Mouse (Mus musculus) G1E-ER4 (cell line): ENCODE measurements around the gene Gm10645. TPM values are rescaled to one million over a fixed set of nuclear protein-coding genes. Genes with fewer than 3 reads are reported as not detected.

Source experiments
- GATA1 ChIP-seq: IDR thresholded peaks from one replicate; pipeline ENCODE4 v1.8.0; 2012; ENCODE audit warnings: low read length, inconsistent platforms
- polyA plus RNA-seq: library from polyadenylated mRNA; stranded (reverse); fragments of >175 nt; gene quantifications from 2 replicates; pipeline ENCODE4 v1.2.3, GENCODE M21; 2012

Gene Gm10645
- polyA plus RNA-seq, 1 experiment = not detected

GRCm38 (mm10) chr8:83141358-83141757 is 24.6 kb downstream of the Gm10645 start:
- TF ChIP-seq GATA1 = no peak

- TF ChIP-seq GATA1 = no peak
These were observed 25.3 kb downstream of the Gm10645 start for GRCm38 (mm10) chr8:83140701-83141111.

- no peak for TF ChIP-seq GATA1
These were observed 25.9 kb downstream of the Gm10645 start for GRCm38 (mm10) chr8:83140068-83140467.

GRCm38 (mm10) chr8:83135086-83135485 is 30.9 kb downstream of the Gm10645 start:
- TF ChIP-seq GATA1 = no peak

Other genes with a start within 250 kb of the Gm10645 start
- gene Tbc1d9, start 818 bp downstream of the Gm10645 start, polyA plus RNA-seq = 0.01 TPM in 1 of 2 replicates, not detected in the other
- gene Ucp1, start 124.2 kb upstream of the Gm10645 start, polyA plus RNA-seq = not detected in 2 replicates
- 0.14 and 0.22 TPM in 2 replicates for gene Elmod2, start 166.3 kb upstream of the Gm10645 start, polyA plus RNA-seq
- gene Mgat4d, start 182.3 kb upstream of the Gm10645 start, polyA plus RNA-seq = not detected in 2 replicates
- not detected in 2 replicates for gene Clgn, start 223.7 kb upstream of the Gm10645 start, polyA plus RNA-seq